Mouse (Mus musculus): ENCODE results near the gene Zfp213. TPM values are rescaled to one million over a fixed set of nuclear protein-coding genes. Genes with fewer than 3 reads are reported as not detected.

Gene Zfp213
- total RNA-seq (2023), result 8.7 TPM

DNA sequence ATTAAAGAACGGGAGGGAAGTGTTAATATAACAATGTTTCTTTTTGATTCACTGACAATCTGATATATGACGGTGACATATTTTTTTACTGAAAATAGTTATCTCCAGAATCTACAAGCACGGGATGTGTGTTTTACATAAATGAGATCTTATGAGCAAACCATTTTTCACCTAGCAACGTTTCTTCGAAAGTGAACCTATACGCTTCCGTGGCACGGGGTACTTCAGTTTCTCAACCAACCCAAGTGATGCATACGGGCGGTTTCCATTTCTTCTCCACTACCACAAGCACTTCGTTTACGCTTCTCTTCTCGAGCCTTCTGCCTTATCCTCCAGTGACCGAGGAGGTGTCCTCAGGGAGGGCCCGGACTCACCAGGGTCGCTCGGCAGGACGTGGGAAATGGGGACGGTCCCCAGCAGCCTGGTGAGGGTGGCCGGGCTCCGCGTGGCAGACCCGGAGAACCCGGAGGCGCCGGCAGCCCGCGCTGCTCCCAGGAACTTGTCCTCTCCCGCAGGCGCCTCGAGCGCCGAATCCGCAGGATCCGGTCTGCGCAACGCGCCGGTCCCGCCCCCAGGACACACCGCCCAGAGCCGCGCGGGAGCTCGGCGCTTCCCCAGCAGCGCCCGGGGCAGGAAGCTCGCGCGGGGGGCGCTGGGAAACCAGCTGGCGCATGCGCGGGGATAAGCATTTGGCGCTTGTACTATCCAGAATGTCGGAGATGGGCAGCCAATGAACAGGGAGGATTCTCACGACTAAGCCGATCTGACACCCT is at the start of gene Zfp213:
Gene Zfp213, minus strand, starts transcription at position 644 of the 773 bp plus-strand sequence.

GRCm38 (mm10) chr17:23600641-23601622 is 36.9 kb upstream of the Zfp213 start, which contains the start of gene Zscan10:
Gene Zscan10, plus strand, starts transcription at chr17:23600856.

GRCm38 (mm10) chr17:23598582-23599552 is 34.8 kb upstream of the Zfp213 start, which contains the start of gene Zfp13:
Gene Zfp13, minus strand, starts transcription at chr17:23599487.

Other genes with a start within 250 kb of the Zfp213 start
- not detected for gene Vmn2r115, start 220.5 kb downstream of the Zfp213 start, total RNA-seq (2023)
- not detected for gene Vmn2r116, start 179.6 kb downstream of the Zfp213 start, total RNA-seq (2023)
- not detected for gene Vmn2r117, start 84.5 kb downstream of the Zfp213 start, total RNA-seq (2023)
- not detected for gene Zfp13, start 35.2 kb upstream of the Zfp213 start, total RNA-seq (2023)
- 0.86 TPM for gene Zscan10, start 36.6 kb upstream of the Zfp213 start, total RNA-seq (2023)
- gene Mmp25, start 81.0 kb upstream of the Zfp213 start, total RNA-seq (2023), result 0.41 TPM
- gene Bicdl2, start 96.3 kb upstream of the Zfp213 start, total RNA-seq (2023), result not detected
- 39.5 TPM for gene Hcfc1r1, start 109.4 kb upstream of the Zfp213 start, total RNA-seq (2023)
- 22.4 TPM for gene Thoc6, start 109.6 kb upstream of the Zfp213 start, total RNA-seq (2023)
- 61.0 TPM for gene Tnfrsf12a, start 113.2 kb upstream of the Zfp213 start, total RNA-seq (2023)
- not detected for gene Cldn6, start 115.0 kb upstream of the Zfp213 start, total RNA-seq (2023)
- not detected for gene Cldn9, start 119.8 kb upstream of the Zfp213 start, total RNA-seq (2023)
- gene 1520401A03Rik, start 158.5 kb upstream of the Zfp213 start, total RNA-seq (2023), result not detected
- 36.2 TPM for gene Pkmyt1, start 162.1 kb upstream of the Zfp213 start, total RNA-seq (2023)
- gene Paqr4, start 176.6 kb upstream of the Zfp213 start, total RNA-seq (2023), result 2.6 TPM
- 0.89 TPM for gene Kremen2, start 181.6 kb upstream of the Zfp213 start, total RNA-seq (2023)
- gene Flywch1, start 207.4 kb upstream of the Zfp213 start, total RNA-seq (2023), result 27.5 TPM
- not detected for gene Flywch2, start 221.8 kb upstream of the Zfp213 start, total RNA-seq (2023)
- 1,442 TPM for gene Srrm2, start 226.3 kb upstream of the Zfp213 start, total RNA-seq (2023)

Measured in CD4-positive naive resting alpha-beta T cell, adult 57 days (primary cell).